10 mouse cellular contexts compared by ENCODE assay signal in the genomic region with DNA sequence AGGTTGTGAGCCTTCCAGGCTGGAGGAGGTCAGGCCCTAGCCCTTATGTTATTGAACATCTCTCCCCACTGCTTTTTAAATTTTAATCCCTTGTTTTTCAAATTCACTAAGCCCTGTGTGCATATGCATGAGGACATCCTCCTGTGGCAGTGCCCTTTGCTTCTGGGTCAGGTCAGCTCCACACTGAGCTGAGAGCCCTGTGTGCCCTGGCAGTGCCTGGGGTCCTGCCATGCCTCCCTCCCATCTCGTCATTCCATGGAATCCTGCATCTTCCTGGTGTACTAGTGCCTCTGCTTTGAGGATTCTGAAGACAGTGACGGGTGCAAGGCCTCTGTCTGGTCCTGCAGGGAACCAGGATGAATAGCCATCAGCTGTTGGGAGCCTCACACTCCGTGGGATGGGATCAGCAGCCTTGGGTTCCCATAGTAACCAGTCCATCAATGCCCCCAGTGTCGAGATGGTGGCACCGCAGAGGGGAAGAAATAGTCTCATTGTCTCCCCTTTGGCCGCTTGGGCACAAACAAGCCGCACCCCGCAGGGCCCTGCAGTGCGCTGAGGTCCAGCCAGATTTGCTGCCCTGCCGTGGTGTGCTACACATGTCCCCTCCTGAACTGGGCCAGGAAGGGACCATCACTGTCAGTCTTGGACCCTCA. TPM values are rescaled to one million over a fixed set of nuclear protein-coding genes. Genes with fewer than 3 reads are reported as not detected.
A peak's percentile ranks its signal among the peaks of the same experiment; 100 is the strongest.
DNase-seq lines count a peak whose midpoint lies in the region; ATAC-seq lines count a peak whose summit lies in the region.
"Had no signal": no experiment of that assay in that cellular context is flagged by ENCODE, and none has a peak within 500 bp of the region (broad histone marks: within the 10 kb centered on the region; RNA-seq: fewer than 3 reads in every experiment).

No protein-coding gene starts in this region.

- no peaks in the 10 kb centered on the region for H3K36me3 ChIP-seq in liver, embryonic 12.5 days

- ATAC-seq in liver, embryonic 12.5 days = no peak

- no peak overlapping the region for H3K9ac ChIP-seq in liver, embryonic 12.5 days
- H3K9ac ChIP-seq: lung, embryonic 14.5 days had no signal

- H3K4me1 ChIP-seq in liver, embryonic 12.5 days = peaks cover 18% of the 10 kb centered on the region

- no peak overlapping the region for H3K4me3 ChIP-seq in liver, embryonic 12.5 days

- WGBS in liver, embryonic 12.5 days (ENCODE audit: insufficient replicate concordance) = 60% methylated on average over 10 of the region's 10 CpGs

- DNase-seq in right cerebral cortex, postnatal 10 days (ENCODE audit: low spot score in 2 of 2) = peak; percentile 67 to 78
- DNase-seq in right cerebral cortex, postnatal 14 days = no peak
- DNase-seq in frontal cortex, postnatal 10 days (ENCODE audit: low spot score in 2 of 2) = peak; percentile 38 to 55
- DNase-seq in left cerebral cortex, postnatal 25 days (ENCODE audit: low spot score in 2 of 2) = peak; percentile 37 to 61
- peak; percentile 58 for DNase-seq in telencephalon, adult 2 months (ENCODE audit: low read depth, low spot score)
- no peak for DNase-seq in gastrocnemius, postnatal 14 days
- DNase-seq in adrenal gland, postnatal 10 days = no peak
- DNase-seq: lung, embryonic 14.5 days had no signal

- H3K27me3 ChIP-seq in liver, embryonic 12.5 days (replicated peaks) = no peaks in the 10 kb centered on the region; the same call in 1 of the 2 replicates

- H3K27ac ChIP-seq in liver, embryonic 12.5 days = no peak overlapping the region

- no peak overlapping the region for H3K4me2 ChIP-seq in liver, embryonic 12.5 days
- H3K4me2 ChIP-seq: lung, embryonic 14.5 days had no signal

- no peaks in the 10 kb centered on the region for H3K9me3 ChIP-seq in liver, embryonic 12.5 days (replicated peaks)

- intact Hi-C loops in left cerebral cortex, postnatal 25 days (cut with DNase I) = no loop called here
- intact Hi-C loops in gastrocnemius, postnatal 14 days (cut with DNase I; ENCODE audit: low total_unique reads) = no loop called here

RNA-seq across cellular contexts. Expression of a gene that starts 9.5 kb away (rescaled TPM):
- total RNA-seq in left cerebral cortex, postnatal 25 days (2021) = 1 to 10 TPM; 8.5 to 8.7 TPM
- 10 to 100 TPM; 31.6 to 39.6 TPM for total RNA-seq in gastrocnemius, postnatal 14 days (2021)
- polyA plus RNA-seq in liver, embryonic 12.5 days (2016; fragmentation: Nextera tagmentation; extraction: Ambion mirVana) = 0.87 and 1.0 TPM in 2 replicates
- 10 to 100 TPM; 33.7 to 39.1 TPM for total RNA-seq in adrenal gland, postnatal 10 days (2021)
- total RNA-seq: hematopoietic stem cell, adult 5-6 weeks had no signal

Comparison
In these comparisons a context has a peak if more than half of its experiments do, and no peak if none do; other contexts are left out.
1. DNase-seq: peak in right cerebral cortex, postnatal 10 days (2 of 2), frontal cortex, postnatal 10 days (2 of 2), left cerebral cortex, postnatal 25 days (2 of 2) and telencephalon, adult 2 months (single experiment); none in right cerebral cortex, postnatal 14 days (single experiment), gastrocnemius, postnatal 14 days (single experiment) and adrenal gland, postnatal 10 days (single experiment).